Mouse (Mus musculus) frontal cortex, adult 2 months (tissue): ENCODE results near the gene Ankrd55. TPM values are rescaled to one million over a fixed set of nuclear protein-coding genes. Genes with fewer than 3 reads are reported as not detected.

Source experiments
- DNase-seq, 2 experiments: peaks; one replicate each; pipeline ENCODE4 v3.0.0; 2022; ENCODE audit warnings: low spot score in 1 of 2; ENCODE audit errors: extremely low spot score in 1 of 2
- polyA plus RNA-seq: library from polyadenylated mRNA; depleted of rRNA; stranded (reverse); fragments of >200 nt; gene quantifications from 2 replicates; pipeline ENCODE4 v1.2.3, GENCODE M21; 2012

Ankrd55 gene
- polyA plus RNA-seq, 1 experiment, result 3.8 TPM

GRCm38 (mm10) chr13:112366321-112367029 is 78.2 kb downstream of the Ankrd55 start:
- DNase-seq, result no peak

GRCm38 (mm10) chr13:112371729-112372128 is 83.5 kb downstream of the Ankrd55 start:
- no peak for DNase-seq

GRCm38 (mm10) chr13:112375766-112376165 is 87.5 kb downstream of the Ankrd55 start:
- DNase-seq, result no peak

- no peak for DNase-seq
Measured at GRCm38 (mm10) chr13:112378782-112379305, 90.6 kb downstream of the Ankrd55 start.

GRCm38 (mm10) chr13:112381476-112381875 is 93.2 kb downstream of the Ankrd55 start:
- no peak for DNase-seq

- no peak for DNase-seq
Measured at GRCm38 (mm10) chr13:112382457-112382856, 94.2 kb downstream of the Ankrd55 start.

GRCm38 (mm10) chr13:112382956-112383355 is 94.7 kb downstream of the Ankrd55 start:
- no peak for DNase-seq

GRCm38 (mm10) chr13:112383941-112384659 is 95.8 kb downstream of the Ankrd55 start:
- DNase-seq, result no peak

- DNase-seq, result no peak
Measured at GRCm38 (mm10) chr13:112385040-112385439, 96.8 kb downstream of the Ankrd55 start.

GRCm38 (mm10) chr13:112386494-112387075 is 98.3 kb downstream of the Ankrd55 start:
- no peak for DNase-seq

GRCm38 (mm10) chr13:112387279-112387678 is 99.0 kb downstream of the Ankrd55 start:
- DNase-seq, result no peak

GRCm38 (mm10) chr13:112388176-112388575 is 99.9 kb downstream of the Ankrd55 start:
- no peak for DNase-seq

GRCm38 (mm10) chr13:112390206-112390605 is 102.0 kb downstream of the Ankrd55 start:
- no peak for DNase-seq

GRCm38 (mm10) chr13:112391354-112391753 is 103.1 kb downstream of the Ankrd55 start:
- DNase-seq, result no peak

- no peak for DNase-seq
Measured at GRCm38 (mm10) chr13:112393356-112393755, 105.1 kb downstream of the Ankrd55 start.

GRCm38 (mm10) chr13:112394271-112394670 is 106.0 kb downstream of the Ankrd55 start:
- DNase-seq, result no peak

- DNase-seq, result no peak
Measured at GRCm38 (mm10) chr13:112404723-112405122, 116.5 kb downstream of the Ankrd55 start.

GRCm38 (mm10) chr13:112405184-112405583 is 116.9 kb downstream of the Ankrd55 start:
- no peak for DNase-seq

- no peak for DNase-seq
Measured at GRCm38 (mm10) chr13:112406618-112407017, 118.4 kb downstream of the Ankrd55 start.

- no peak for DNase-seq
Measured at GRCm38 (mm10) chr13:112407181-112407700, 119.0 kb downstream of the Ankrd55 start.
